Mouse (Mus musculus): ENCODE results near the gene Rabggta.

Rabggta gene

DNA sequence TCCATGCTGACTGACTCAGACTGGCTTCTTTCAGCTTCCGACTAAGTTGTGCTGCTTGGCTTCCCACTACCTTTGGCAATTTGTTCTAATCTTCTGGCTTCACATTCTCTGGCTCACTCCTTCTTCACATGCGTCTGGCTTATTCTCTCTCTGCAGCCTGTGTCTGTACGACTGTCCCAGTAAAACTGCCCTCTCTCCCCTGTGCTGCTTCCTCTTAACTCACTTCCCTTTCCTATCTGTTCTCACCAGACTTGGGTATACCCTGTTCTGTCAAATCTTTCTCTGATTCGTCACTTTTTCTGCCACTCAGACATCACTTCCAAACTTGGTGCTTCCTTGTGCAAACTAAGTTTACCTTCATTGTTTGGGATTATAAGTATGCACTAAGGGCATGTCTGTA, 24.8 kb downstream of the Rabggta start:
- DNase-seq (ENCODE audit: low spot score): no peak

DNA sequence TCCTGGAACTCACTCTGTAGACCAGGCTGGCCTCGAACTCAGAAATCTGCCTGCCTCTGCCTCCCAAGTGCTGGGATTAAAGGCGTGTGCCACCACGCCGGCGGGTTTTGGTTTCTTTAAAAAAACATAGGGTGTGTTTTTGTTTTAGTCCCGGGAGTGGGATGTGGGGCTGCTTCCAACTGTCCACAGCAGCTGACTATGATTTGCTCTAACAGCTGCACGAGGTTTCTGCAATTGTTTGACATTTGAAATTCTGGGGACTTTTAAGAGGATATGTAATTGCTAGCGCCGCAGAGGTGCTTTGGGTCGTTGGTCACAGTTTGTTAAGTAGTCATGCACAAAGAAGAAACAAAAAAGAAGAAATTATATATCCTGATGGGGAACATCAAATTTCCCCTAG, 32.6 kb downstream of the Rabggta start:
- DNase-seq (ENCODE audit: low spot score): no peak

DNA sequence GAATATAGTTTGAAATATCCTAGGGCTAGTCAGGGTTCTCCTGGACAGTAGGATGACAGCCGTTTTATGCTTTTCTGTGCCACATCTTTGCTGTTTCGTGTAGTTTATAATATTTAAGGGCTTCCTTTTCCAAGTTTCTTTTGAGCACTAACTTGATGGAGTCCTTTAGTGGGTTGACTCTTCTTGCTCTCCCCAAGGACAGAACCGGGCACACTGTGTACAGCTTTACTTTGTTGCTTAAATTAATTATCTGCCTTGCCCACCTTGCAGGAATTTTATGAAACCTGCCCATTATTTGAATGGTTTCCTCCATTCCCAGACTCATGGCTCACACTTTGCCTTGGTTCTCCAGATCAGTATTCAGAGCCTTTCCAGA, 40.0 kb downstream of the Rabggta start:
- DNase-seq (ENCODE audit: low spot score): no peak

DNA sequence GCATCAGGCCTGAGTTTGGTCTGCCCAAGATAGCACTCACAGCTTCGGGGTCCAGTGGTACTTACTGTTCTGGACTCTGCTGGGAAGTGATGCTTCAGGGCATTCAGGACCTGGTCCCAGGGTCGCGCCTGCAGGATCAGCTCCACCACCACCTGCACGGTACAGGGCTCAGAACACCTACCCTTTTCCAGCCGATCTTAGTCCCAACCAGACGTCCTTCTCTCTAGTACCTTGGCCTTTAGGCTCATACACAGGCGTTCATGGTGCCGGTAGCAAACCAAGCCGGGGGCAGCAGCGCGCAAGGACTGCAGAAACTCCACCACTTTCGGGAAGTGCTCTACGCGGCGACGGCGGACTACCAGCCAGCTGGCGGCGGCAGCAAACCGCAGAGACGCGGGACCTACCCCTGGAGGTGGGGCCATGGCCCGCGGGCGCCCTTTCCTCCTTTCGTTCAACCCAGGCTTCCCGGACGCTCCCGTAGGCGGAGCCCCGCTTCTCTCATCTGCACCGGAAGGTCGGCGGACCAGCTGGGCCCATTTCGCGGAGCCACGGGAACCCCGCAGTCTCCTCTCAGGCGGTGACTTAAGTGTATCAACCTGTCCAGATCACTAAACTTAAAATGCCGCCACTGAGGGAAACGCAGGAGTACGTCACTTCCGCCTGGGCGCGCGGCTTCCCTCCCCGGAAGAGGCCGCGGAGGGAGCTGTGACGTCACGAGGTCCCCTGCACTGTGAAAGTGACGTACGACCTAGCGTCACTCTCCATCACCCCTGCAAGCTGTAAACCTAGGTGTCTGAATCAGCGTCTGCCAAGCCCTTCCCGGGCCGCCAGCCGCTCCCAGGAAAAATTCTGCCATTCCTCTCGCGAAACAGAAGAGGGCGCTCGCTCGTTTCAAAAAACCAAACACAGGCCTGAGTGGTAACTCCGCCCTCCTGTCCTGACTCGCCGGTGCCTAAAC, 40.6 kb downstream of the Rabggta start, which contains the start of gene Tinf2:
Tinf2 (minus strand) TSS at position 661 of the 958 bp plus-strand sequence.
- peak; percentile 93 for DNase-seq (ENCODE audit: low spot score)

DNA sequence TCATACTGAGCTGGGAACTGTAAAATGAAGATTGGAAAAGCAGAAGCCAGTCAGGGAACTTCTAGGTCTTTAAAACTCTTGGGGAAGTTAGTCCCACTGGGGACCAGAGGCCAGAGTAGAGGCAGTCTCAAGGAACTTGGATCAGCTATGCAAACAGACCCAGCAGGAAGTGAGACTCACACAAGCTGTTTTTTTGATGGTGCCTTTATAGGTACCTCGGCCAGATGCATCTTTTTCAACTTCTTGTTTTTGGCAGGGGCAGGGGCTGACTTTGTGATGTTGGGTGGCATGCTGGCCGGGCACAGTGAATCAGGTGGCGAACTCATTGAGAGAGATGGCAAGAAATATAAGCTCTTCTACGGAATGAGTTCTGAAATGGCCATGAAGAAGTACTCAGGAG, 44.4 kb downstream of the Rabggta start:
- DNase-seq (ENCODE audit: low spot score): no peak

DNA sequence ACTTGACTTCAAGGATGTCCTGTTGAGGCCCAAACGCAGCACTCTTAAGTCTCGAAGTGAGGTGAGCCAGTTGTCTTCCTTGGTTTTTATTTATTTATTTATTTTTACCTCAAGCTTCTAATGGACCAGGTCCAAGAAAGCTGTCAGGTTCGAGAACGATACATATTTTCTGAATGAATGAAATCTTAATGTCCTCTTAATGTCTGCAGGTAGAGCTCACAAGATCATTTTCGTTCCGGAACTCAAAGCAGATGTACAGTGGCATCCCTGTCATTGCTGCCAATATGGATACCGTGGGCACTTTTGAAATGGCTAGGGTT, 49.4 kb downstream of the Rabggta start:
- DNase-seq (ENCODE audit: low spot score): no peak

DNA sequence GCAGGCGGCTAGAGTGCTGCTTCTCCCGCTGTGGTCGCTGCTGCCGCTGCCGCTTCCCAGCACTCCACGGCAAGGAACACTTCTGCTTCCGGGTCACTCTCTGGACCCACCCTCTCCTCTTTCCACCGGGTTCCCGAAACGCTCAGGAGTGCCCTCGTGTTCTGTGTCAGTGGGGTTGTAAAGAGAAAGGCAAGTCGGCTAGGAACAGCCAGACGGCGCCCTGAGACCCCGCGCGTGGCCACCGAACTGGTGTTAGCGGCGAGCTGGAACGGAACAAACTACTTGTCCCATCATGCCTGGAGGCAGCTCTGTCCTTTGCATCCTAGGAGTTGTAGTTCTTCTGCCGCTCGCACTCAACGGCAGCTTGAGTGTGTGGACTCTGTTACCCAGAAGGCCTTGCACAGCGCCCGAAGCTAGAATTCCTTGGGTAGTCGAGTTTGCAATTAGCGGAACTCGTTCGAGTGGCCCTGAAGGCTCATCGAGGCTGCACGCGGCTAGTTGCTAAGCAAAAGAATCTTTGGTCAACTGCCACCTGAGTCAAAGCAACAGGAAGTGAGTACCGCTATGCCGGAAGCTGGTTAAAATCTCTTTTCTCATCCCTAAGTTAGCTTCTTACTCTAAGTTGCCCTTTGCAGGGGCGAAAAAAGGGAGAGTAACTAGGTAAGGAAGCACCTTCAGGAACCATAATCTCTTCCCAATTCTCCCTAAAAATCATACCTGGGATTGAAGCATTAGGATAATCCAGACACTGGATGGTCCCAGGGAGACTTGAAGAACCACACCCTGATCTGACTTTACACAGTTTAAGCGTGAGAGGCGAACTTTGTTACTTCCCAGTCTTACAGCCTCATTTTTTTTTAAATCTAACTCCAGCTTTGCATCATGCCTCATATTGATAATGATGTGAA, 50.0 kb downstream of the Rabggta start, which contains the start of the genes Gmpr2 and Nedd8:
Gmpr2 (plus strand) TSS at position 109 of the 908 bp plus-strand sequence.
Nedd8 (minus strand) TSS at position 292 of the 908 bp plus-strand sequence.
- DNase-seq (ENCODE audit: low spot score): peak; percentile 89

DNA sequence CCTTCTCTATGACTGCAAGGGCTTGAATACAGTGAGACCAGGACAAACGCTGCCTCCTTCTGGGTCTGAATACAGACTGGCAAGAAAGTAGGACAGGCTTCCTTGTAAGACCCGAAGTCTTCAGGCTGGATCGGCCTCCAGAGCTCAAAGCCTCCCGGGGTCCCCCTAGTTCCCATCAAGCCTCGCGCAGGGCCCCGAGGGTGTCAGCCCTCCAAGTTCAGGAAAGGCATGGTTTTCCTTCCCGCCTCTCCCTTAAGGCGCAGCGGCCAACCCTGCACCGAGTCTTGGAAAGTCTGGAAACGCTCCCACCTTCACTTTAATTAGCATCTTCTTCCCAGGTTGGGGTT, 50.6 kb downstream of the Rabggta start:
- DNase-seq (ENCODE audit: low spot score): no peak

Data from urinary bladder, postnatal 14 days (tissue).